Comparison of ENCODE assay signal across 13 mouse cellular contexts in genomic region chr2:115081563-115082291, GRCm38 (mm10).
DNase-seq lines count a peak whose midpoint lies in the region; ATAC-seq lines count a peak whose summit lies in the region.
"Had no signal": no experiment of that assay in that cellular context is flagged by ENCODE, and none has a peak within 500 bp of the region (broad histone marks: within the 10 kb centered on the region; RNA-seq: fewer than 3 reads in every experiment).

No protein-coding gene starts in this region.

- H3K36me3 ChIP-seq in lung, embryonic 15.5 days: no peaks in the 10 kb centered on the region

- 55% methylated on average over 11 of the region's 11 CpGs for WGBS in lung, embryonic 15.5 days

- no peak for ATAC-seq in lung, embryonic 15.5 days (ENCODE audit: borderline replicate concordance, extremely low read depth, low FRiP score, low TSS enrichment)
- ATAC-seq in monocyte, adult 5-6 weeks (replicated peaks; ENCODE audit: insufficient number of reproducible peaks, low FRiP score, low TSS enrichment, poor library complexity, severe bottlenecking): no peak
- no peak for ATAC-seq in erythroblast, adult 5-6 weeks (replicated peaks; ENCODE audit: low FRiP score, poor library complexity, severe bottlenecking)
- ATAC-seq: Patski had no signal

- H3K4me2 ChIP-seq in lung, embryonic 15.5 days: no peak overlapping the region

- H3K9ac ChIP-seq in lung, embryonic 15.5 days: no peak overlapping the region

- no peaks in the 10 kb centered on the region for H3K9me3 ChIP-seq in lung, embryonic 15.5 days

- no peaks in the 10 kb centered on the region for H3K27me3 ChIP-seq in lung, embryonic 15.5 days
- H3K27me3 ChIP-seq: CH12.LX had no signal

- H3K4me1 ChIP-seq in lung, embryonic 15.5 days: 0 out of 2 replicates have a peak, but pooled peaks cover 6% of the 10 kb centered on the region

- DNase-seq in lung, postnatal 25 days (ENCODE audit: low spot score): no peak
- DNase-seq in adrenal gland, postnatal 25 days: peak; percentile 31
- DNase-seq in heart, postnatal 4 days: peak; percentile 43
- peak; percentile 77 to 80 for DNase-seq in kidney, postnatal 25 days
- DNase-seq: cerebellum, adult 11-12 months; midbrain, embryonic 14.5 days had no signal

- no peak overlapping the region for H3K4me3 ChIP-seq in lung, embryonic 15.5 days
- H3K4me3 ChIP-seq: erythroblast, embryonic 14.5 days; left cerebral cortex, adult 2 months had no signal

- H3K27ac ChIP-seq in lung, embryonic 15.5 days: 0 out of 2 replicates have a peak overlapping the region, but pooled peaks have one; percentile 5
- H3K27ac ChIP-seq: left cerebral cortex, adult 2 months had no signal
